Mouse (Mus musculus): ENCODE measurements around the gene Lmx1a. TPM values are rescaled to one million over a fixed set of nuclear protein-coding genes. Genes with fewer than 3 reads are reported as not detected.

Lmx1a gene
- polyA plus RNA-seq, 1 experiment from 2014 or later, result 2.9 TPM

DNA sequence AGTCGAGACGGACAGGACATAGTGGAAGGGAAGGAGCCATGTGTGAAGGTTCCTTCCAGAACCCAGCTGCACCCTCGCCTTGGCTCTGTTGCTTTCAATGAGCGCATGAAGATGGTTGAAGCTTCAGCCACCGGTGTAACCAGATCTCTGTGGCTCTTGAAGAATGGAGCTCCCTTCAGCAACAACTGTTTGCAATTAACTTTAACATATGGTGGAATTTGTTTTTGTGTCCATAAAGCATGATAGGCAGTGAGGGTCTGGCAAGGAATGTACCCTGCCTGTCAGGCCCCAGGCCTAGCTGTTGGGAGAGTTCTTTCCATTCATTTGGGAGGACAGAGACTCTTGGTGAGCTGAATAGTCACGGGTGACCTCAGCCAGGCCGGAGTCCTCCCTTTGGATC lies 81.4 kb downstream of the Lmx1a start:
- Histone ChIP-seq H3K4me1 (ENCODE audit: control insufficient read depth, insufficient read depth, low read length) (no peaks in the 10 kb centered on the region), H3K9ac (replicated peaks; ENCODE audit: low read length) (no peak overlapping the region), H3K27me3 (ENCODE audit: control insufficient read depth, insufficient read depth, low read length) (no peaks in the 10 kb centered on the region), H3K4me3 (ENCODE audit: low read depth, low read length) (no peak overlapping the region), H3K36me3 (replicated peaks; ENCODE audit: control insufficient read depth, insufficient read depth, low read depth, low read length) (no peaks in the 10 kb centered on the region), H3K9me3 (replicated peaks; ENCODE audit: control insufficient read depth, low read length) (no peaks in the 10 kb centered on the region), H3K27ac (replicated peaks; ENCODE audit: low read depth, low read length) (no peak overlapping the region), H3K4me2 (ENCODE audit: low read depth, low read length) (no peak overlapping the region)
- DNase-seq (ENCODE audit: low spot score) (peak; percentile 64), ATAC-seq (replicated peaks; ENCODE audit: insufficient number of reproducible peaks, low FRiP score, low TSS enrichment, low read depth) (no peak)
- WGBS, result 56% methylated on average over 7 of the region's 7 CpGs

DNA sequence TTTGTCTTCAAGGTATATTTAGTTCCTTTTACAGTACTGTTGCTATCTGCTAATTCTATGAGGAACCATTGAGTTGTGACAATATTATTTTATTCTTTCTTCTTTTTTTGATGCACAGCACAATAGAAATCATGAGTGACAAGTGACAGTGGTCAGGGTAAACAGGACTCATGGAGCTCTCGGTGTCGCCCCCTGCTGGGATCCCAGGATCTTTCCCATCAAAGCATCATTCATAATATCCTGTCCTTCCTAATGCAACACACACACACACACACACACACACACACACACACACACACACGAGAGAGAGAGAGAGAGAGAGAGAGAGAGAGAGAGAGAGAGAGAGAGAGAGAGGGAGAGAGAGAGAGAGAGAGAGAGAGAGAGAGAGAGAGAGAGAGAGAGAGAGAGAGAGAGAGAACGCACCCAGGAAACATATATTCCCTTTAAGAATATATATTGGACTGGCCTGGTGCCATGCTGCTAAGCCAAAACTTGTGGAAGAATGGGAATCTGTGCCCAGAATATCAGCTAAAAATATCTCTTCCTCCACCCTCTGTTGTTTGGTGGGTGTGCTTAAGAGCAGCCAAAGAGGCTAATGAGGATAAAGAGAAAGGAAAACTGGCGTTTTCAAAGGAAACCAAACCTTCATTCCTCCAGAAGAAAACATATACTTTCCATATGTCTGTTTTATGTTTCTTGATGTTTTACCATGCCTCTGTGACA lies 90.9 kb downstream of the Lmx1a start:
- Histone ChIP-seq H3K4me3 (ENCODE audit: low read depth, low read length) (no peak overlapping the region), H3K27ac (replicated peaks; ENCODE audit: low read depth, low read length) (no peak overlapping the region)
- 77% methylated on average over 4 of the region's 5 CpGs for WGBS

DNA sequence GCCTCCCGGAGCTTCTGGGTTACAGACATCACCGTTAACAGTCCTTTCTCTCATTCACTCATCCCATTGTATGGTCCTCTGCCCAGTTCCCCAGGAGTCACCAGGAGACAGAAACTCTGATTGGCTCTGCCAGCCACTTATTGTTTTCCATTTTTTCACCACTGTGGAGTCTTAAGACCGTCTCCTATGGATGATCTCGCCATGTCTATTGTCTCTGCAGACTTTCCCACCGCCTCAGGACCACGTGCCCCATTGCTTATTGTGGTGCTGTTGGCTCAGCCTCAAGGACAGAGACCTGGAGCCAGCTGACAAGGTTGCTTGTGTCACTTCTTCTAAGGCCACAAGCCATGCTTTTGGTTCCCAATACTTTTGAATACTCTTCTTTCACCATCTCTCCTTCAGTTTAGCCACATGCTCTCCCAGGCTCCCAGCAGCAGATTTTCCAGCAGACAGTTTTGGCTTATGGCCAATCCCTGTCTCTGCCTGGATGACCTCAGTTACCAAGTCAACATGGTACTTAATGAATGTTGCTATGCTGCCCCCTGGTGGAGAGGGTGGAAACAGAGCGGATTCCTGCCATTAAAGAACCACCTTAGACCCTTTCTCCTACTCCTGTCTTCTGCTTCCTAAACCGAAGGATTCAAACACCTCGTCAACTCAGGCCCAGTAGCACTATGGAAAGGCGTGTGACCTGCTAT lies 92.9 kb downstream of the Lmx1a start:
- 50% methylated on average over 10 of the region's 10 CpGs for WGBS

More for the DNA sequence above, 90.9 kb downstream of the Lmx1a start:
- Histone ChIP-seq H3K4me1 (ENCODE audit: control insufficient read depth, insufficient read depth, low read length) (no peaks in the 10 kb centered on the region), H3K27me3 (ENCODE audit: control insufficient read depth, insufficient read depth, low read length) (no peaks in the 10 kb centered on the region), H3K9me3 (replicated peaks; ENCODE audit: control insufficient read depth, low read length) (no peaks in the 10 kb centered on the region), H3K9ac (replicated peaks; ENCODE audit: low read length) (no peak overlapping the region), H3K36me3 (replicated peaks; ENCODE audit: control insufficient read depth, insufficient read depth, low read depth, low read length) (no peaks in the 10 kb centered on the region), H3K4me2 (ENCODE audit: low read depth, low read length) (no peak overlapping the region)
- DNase-seq (ENCODE audit: low spot score), result no peak
- ATAC-seq (replicated peaks; ENCODE audit: insufficient number of reproducible peaks, low FRiP score, low TSS enrichment, low read depth), result no peak

DNA sequence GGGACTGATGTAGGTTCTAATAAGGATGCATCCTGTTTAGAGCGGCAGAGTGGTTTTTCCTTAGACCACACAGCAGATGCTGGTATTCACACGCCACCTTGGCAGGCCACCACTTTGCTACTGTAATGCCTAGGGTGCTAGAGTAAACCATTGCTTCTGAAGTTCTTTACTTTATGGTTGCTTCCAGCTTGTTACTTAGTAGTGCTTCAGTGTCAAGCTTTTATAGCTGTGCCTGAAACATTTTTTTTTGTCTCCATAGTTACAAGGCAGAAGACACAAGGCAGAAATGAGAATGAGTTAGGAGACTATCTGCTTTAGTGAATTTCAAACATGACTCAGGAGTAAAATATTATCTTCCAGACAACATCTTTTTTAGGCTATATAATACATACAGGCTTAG lies 95.0 kb downstream of the Lmx1a start:
- WGBS, result 83% methylated on average over 2 of the region's 2 CpGs
- DNase-seq (ENCODE audit: low spot score), result no peak

More for the DNA sequence above, 92.9 kb downstream of the Lmx1a start:
- no peak for ATAC-seq (replicated peaks; ENCODE audit: insufficient number of reproducible peaks, low FRiP score, low TSS enrichment, low read depth)
- peak; percentile 87 for DNase-seq (ENCODE audit: low spot score)
- H3K27me3 ChIP-seq (ENCODE audit: control insufficient read depth, insufficient read depth, low read length), result no peaks in the 10 kb centered on the region
- no peaks in the 10 kb centered on the region for H3K9me3 ChIP-seq (replicated peaks; ENCODE audit: control insufficient read depth, low read length)
- no peaks in the 10 kb centered on the region for H3K4me1 ChIP-seq (ENCODE audit: control insufficient read depth, insufficient read depth, low read length)
- no peak overlapping the region for H3K27ac ChIP-seq (replicated peaks; ENCODE audit: low read depth, low read length)
- no peak overlapping the region for H3K9ac ChIP-seq (replicated peaks; ENCODE audit: low read length)
- H3K36me3 ChIP-seq (replicated peaks; ENCODE audit: control insufficient read depth, insufficient read depth, low read depth, low read length), result no peaks in the 10 kb centered on the region
- no peak overlapping the region for H3K4me3 ChIP-seq (ENCODE audit: low read depth, low read length)
- no peak overlapping the region for H3K4me2 ChIP-seq (ENCODE audit: low read depth, low read length)

DNA sequence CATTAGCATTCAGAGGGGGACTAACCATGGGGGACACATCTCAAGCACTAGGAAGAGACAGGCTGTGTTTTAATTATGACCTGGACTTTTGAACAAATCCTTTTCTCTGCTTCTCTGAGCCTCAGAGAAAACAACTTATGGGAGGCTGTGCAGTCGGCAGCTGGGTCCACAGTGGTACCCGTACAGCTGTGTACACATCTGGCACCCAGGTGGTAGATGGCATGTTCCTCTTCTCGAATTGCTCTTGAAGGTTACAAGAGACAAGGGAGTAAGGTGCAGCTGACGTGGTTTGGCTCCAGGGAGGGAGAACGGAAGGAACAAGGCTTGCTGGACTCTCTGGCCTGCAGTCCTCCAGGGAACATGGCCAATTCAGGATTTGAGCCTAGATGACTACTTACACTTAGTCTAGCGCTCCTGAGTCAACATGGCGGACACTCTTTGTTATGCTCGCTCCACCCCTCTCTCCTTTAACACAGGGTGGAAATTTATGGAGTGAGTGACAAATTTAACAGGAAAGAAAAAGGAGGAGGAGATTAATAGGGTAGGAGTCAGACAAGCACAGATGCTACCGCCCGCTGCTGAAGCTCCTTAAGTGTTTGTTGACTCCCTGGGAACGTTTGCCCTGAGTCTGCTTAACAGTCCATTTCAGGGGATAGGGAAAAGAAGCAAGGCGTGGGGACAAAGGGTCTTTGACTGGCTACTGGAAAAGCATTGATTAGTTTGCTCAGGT lies 99.8 kb downstream of the Lmx1a start:
- Histone ChIP-seq H3K9me3 (replicated peaks; ENCODE audit: control insufficient read depth, low read length) (no peaks in the 10 kb centered on the region), H3K27ac (replicated peaks; ENCODE audit: low read depth, low read length) (no peak overlapping the region), H3K4me2 (ENCODE audit: low read depth, low read length) (no peak overlapping the region), H3K4me3 (ENCODE audit: low read depth, low read length) (no peak overlapping the region), H3K9ac (replicated peaks; ENCODE audit: low read length) (no peak overlapping the region), H3K27me3 (ENCODE audit: control insufficient read depth, insufficient read depth, low read length) (no peaks in the 10 kb centered on the region), H3K36me3 (replicated peaks; ENCODE audit: control insufficient read depth, insufficient read depth, low read depth, low read length) (no peaks in the 10 kb centered on the region), H3K4me1 (ENCODE audit: control insufficient read depth, insufficient read depth, low read length) (no peaks in the 10 kb centered on the region)
- DNase-seq (ENCODE audit: low spot score), result peak; percentile 43
- ATAC-seq (replicated peaks; ENCODE audit: insufficient number of reproducible peaks, low FRiP score, low TSS enrichment, low read depth), result no peak
- WGBS, result 56% methylated on average over 12 of the region's 12 CpGs

More for the DNA sequence above, 95.0 kb downstream of the Lmx1a start:
- H3K9ac ChIP-seq (replicated peaks; ENCODE audit: low read length), result no peak overlapping the region
- H3K4me1 ChIP-seq (ENCODE audit: control insufficient read depth, insufficient read depth, low read length), result no peaks in the 10 kb centered on the region
- H3K27me3 ChIP-seq (ENCODE audit: control insufficient read depth, insufficient read depth, low read length), result no peaks in the 10 kb centered on the region
- no peak for ATAC-seq (replicated peaks; ENCODE audit: insufficient number of reproducible peaks, low FRiP score, low TSS enrichment, low read depth)
- H3K9me3 ChIP-seq (replicated peaks; ENCODE audit: control insufficient read depth, low read length), result no peaks in the 10 kb centered on the region
- no peak overlapping the region for H3K27ac ChIP-seq (replicated peaks; ENCODE audit: low read depth, low read length)
- no peak overlapping the region for H3K4me3 ChIP-seq (ENCODE audit: low read depth, low read length)
- no peak overlapping the region for H3K4me2 ChIP-seq (ENCODE audit: low read depth, low read length)
- H3K36me3 ChIP-seq (replicated peaks; ENCODE audit: control insufficient read depth, insufficient read depth, low read depth, low read length), result no peaks in the 10 kb centered on the region

DNA sequence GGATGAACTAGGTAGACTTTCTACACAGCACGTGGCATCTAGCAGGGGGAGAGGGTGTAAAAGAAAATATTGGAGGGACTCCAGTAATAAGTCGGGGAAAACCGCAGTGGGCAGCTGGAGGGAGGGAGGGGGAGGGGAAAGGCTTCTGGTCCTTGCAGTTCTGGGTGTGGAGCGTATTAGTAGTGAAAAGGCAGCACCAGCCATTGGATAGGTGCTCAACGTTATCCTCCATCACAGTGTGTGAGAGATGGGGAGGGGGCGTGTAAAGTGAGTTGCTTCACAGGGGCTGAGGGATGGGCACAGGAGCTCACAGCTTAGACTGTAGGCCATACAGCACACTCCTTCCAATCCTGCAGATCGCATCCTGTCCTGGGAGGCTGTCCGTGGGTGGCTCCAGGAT lies 100.4 kb downstream of the Lmx1a start:
- 81% methylated on average over 8 of the region's 8 CpGs for WGBS
- H3K9me3 ChIP-seq (replicated peaks; ENCODE audit: control insufficient read depth, low read length), result no peaks in the 10 kb centered on the region
- no peak overlapping the region for H3K9ac ChIP-seq (replicated peaks; ENCODE audit: low read length)
- H3K4me3 ChIP-seq (ENCODE audit: low read depth, low read length), result no peak overlapping the region
- no peaks in the 10 kb centered on the region for H3K27me3 ChIP-seq (ENCODE audit: control insufficient read depth, insufficient read depth, low read length)
- H3K27ac ChIP-seq (replicated peaks; ENCODE audit: low read depth, low read length), result no peak overlapping the region
- no peaks in the 10 kb centered on the region for H3K4me1 ChIP-seq (ENCODE audit: control insufficient read depth, insufficient read depth, low read length)
- ATAC-seq (replicated peaks; ENCODE audit: insufficient number of reproducible peaks, low FRiP score, low TSS enrichment, low read depth), result no peak
- H3K36me3 ChIP-seq (replicated peaks; ENCODE audit: control insufficient read depth, insufficient read depth, low read depth, low read length), result no peaks in the 10 kb centered on the region
- H3K4me2 ChIP-seq (ENCODE audit: low read depth, low read length), result no peak overlapping the region
- no peak for DNase-seq (ENCODE audit: low spot score)

DNA sequence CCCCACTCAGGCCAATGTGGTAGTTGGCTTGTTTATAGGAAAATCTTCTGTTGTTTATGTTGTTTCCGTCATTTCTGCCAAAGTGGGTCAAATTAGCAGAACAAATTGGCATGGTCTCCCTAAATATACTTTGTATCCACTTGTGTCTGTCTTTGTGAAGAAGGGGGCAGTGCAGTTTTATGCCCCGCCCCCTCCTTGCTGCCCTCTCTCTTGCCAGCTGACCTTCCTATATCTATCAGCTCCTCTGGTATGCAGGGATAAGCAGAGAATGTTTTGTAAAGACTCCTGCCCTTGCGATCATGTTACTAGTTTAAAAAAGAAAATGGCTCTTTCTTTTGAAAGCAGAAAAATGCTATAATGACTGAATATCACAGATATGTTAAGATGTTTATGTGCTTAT lies 101.7 kb downstream of the Lmx1a start:
- Histone ChIP-seq H3K4me1 (ENCODE audit: control insufficient read depth, insufficient read depth, low read length) (no peaks in the 10 kb centered on the region), H3K27ac (replicated peaks; ENCODE audit: low read depth, low read length) (no peak overlapping the region), H3K4me3 (ENCODE audit: low read depth, low read length) (no peak overlapping the region), H3K36me3 (replicated peaks; ENCODE audit: control insufficient read depth, insufficient read depth, low read depth, low read length) (no peaks in the 10 kb centered on the region), H3K9me3 (replicated peaks; ENCODE audit: control insufficient read depth, low read length) (no peaks in the 10 kb centered on the region), H3K4me2 (ENCODE audit: low read depth, low read length) (no peak overlapping the region), H3K27me3 (ENCODE audit: control insufficient read depth, insufficient read depth, low read length) (no peaks in the 10 kb centered on the region), H3K9ac (replicated peaks; ENCODE audit: low read length) (no peak overlapping the region)
- no peak for ATAC-seq (replicated peaks; ENCODE audit: insufficient number of reproducible peaks, low FRiP score, low TSS enrichment, low read depth)
- WGBS, result 70% methylated on average over 3 of the region's 3 CpGs
- no peak for DNase-seq (ENCODE audit: low spot score)

DNA sequence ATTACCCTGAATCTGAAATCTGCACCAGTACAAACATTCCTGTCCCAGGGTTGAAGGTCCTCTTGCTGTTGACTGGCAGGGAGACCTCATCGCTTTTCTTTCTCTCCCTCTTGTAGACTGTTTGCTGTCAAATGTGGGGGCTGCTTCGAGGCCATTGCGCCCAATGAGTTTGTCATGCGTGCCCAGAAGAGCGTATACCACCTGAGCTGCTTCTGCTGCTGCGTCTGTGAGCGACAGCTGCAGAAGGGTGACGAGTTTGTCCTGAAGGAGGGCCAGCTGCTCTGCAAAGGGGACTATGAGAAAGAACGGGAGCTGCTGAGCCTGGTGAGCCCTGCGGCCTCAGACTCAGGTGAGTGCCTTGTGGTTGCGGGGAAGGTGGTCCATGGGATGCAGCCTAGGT lies 102.2 kb downstream of the Lmx1a start:
- H3K27me3 ChIP-seq (ENCODE audit: control insufficient read depth, insufficient read depth, low read length), result no peaks in the 10 kb centered on the region

More for the DNA sequence above, 102.2 kb downstream of the Lmx1a start:
- Histone ChIP-seq H3K9ac (replicated peaks; ENCODE audit: low read length) (no peak overlapping the region), H3K9me3 (replicated peaks; ENCODE audit: control insufficient read depth, low read length) (no peaks in the 10 kb centered on the region), H3K27ac (replicated peaks; ENCODE audit: low read depth, low read length) (no peak overlapping the region), H3K4me2 (ENCODE audit: low read depth, low read length) (no peak overlapping the region), H3K36me3 (replicated peaks; ENCODE audit: control insufficient read depth, insufficient read depth, low read depth, low read length) (no peaks in the 10 kb centered on the region), H3K4me1 (ENCODE audit: control insufficient read depth, insufficient read depth, low read length) (no peaks in the 10 kb centered on the region), H3K4me3 (ENCODE audit: low read depth, low read length) (no peak overlapping the region)
- DNase-seq (ENCODE audit: low spot score) (no peak), ATAC-seq (replicated peaks; ENCODE audit: insufficient number of reproducible peaks, low FRiP score, low TSS enrichment, low read depth) (no peak)
- 73% methylated on average over 11 of the region's 11 CpGs for WGBS
